Mouse (Mus musculus): ENCODE measurements around the gene Asrgl1. TPM values are rescaled to one million over a fixed set of nuclear protein-coding genes. Genes with fewer than 3 reads are reported as not detected.

Asrgl1 gene
- 224 TPM for polyA plus RNA-seq (2014; fragmentation: Illumina TruSeq; extraction: RNeasy Lipid Tissue Mini Kit (QIAGEN cat#74804); ENCODE audit: low read depth, low replicate concordance)

GRCm38 (mm10) chr19:9135512-9136331 lies at the start of gene Asrgl1:
Asrgl1 (minus strand) TSS chr19:9135636.

GRCm38 (mm10) chr19:9087821-9088220 lies 47.6 kb downstream of the Asrgl1 start, which contains the start of gene Scgb1a1:
Scgb1a1 (minus strand) TSS chr19:9087958.

Other genes with a start within 250 kb of the Asrgl1 start
- 35.7 TPM for gene 1810009A15Rik, start 246.8 kb downstream of the Asrgl1 start, polyA plus RNA-seq (2014; fragmentation: Illumina TruSeq; extraction: RNeasy Lipid Tissue Mini Kit (QIAGEN cat#74804); ENCODE audit: low read depth, low replicate concordance)
- not detected for gene Gm49416, start 246.7 kb downstream of the Asrgl1 start, polyA plus RNA-seq (2014; fragmentation: Illumina TruSeq; extraction: RNeasy Lipid Tissue Mini Kit (QIAGEN cat#74804); ENCODE audit: low read depth, low replicate concordance)
- 0.32 TPM for gene Ints5, start 242.6 kb downstream of the Asrgl1 start, polyA plus RNA-seq (2014; fragmentation: Illumina TruSeq; extraction: RNeasy Lipid Tissue Mini Kit (QIAGEN cat#74804); ENCODE audit: low read depth, low replicate concordance)
- gene Ganab, start 237.6 kb downstream of the Asrgl1 start, polyA plus RNA-seq (2014; fragmentation: Illumina TruSeq; extraction: RNeasy Lipid Tissue Mini Kit (QIAGEN cat#74804); ENCODE audit: low read depth, low replicate concordance): 30.6 TPM
- 2.5 TPM for gene B3gat3, start 215.3 kb downstream of the Asrgl1 start, polyA plus RNA-seq (2014; fragmentation: Illumina TruSeq; extraction: RNeasy Lipid Tissue Mini Kit (QIAGEN cat#74804); ENCODE audit: low read depth, low replicate concordance)
- gene Rom1, start 206.3 kb downstream of the Asrgl1 start, polyA plus RNA-seq (2014; fragmentation: Illumina TruSeq; extraction: RNeasy Lipid Tissue Mini Kit (QIAGEN cat#74804); ENCODE audit: low read depth, low replicate concordance): 1.2 TPM
- 0.77 TPM for gene Eml3, start 206.1 kb downstream of the Asrgl1 start, polyA plus RNA-seq (2014; fragmentation: Illumina TruSeq; extraction: RNeasy Lipid Tissue Mini Kit (QIAGEN cat#74804); ENCODE audit: low read depth, low replicate concordance)
- 44.3 TPM for gene Mta2, start 193.8 kb downstream of the Asrgl1 start, polyA plus RNA-seq (2014; fragmentation: Illumina TruSeq; extraction: RNeasy Lipid Tissue Mini Kit (QIAGEN cat#74804); ENCODE audit: low read depth, low replicate concordance)
- gene Tut1, start 181.8 kb downstream of the Asrgl1 start, polyA plus RNA-seq (2014; fragmentation: Illumina TruSeq; extraction: RNeasy Lipid Tissue Mini Kit (QIAGEN cat#74804); ENCODE audit: low read depth, low replicate concordance): 7.6 TPM
- 146 TPM for gene Eef1g, start 168.6 kb downstream of the Asrgl1 start, polyA plus RNA-seq (2014; fragmentation: Illumina TruSeq; extraction: RNeasy Lipid Tissue Mini Kit (QIAGEN cat#74804); ENCODE audit: low read depth, low replicate concordance)
- gene Ahnak, start 146.4 kb downstream of the Asrgl1 start, polyA plus RNA-seq (2014; fragmentation: Illumina TruSeq; extraction: RNeasy Lipid Tissue Mini Kit (QIAGEN cat#74804); ENCODE audit: low read depth, low replicate concordance): 4.2 TPM
- not detected for gene Scgb1a1, start 47.7 kb downstream of the Asrgl1 start, polyA plus RNA-seq (2014; fragmentation: Illumina TruSeq; extraction: RNeasy Lipid Tissue Mini Kit (QIAGEN cat#74804); ENCODE audit: low read depth, low replicate concordance)

Measured in testis, adult 10 weeks (tissue).